Mouse (Mus musculus) ovary, postnatal 10 days (tissue): ENCODE data around the gene Svbp.

Experiments
- DNase-seq: peaks from one replicate; pipeline ENCODE4 v3.0.0; 2022; ENCODE audit warnings: low spot score

Gene Svbp

GRCm38 (mm10) chr4:119190618-119191017 is 4.5 kb upstream of the Svbp start:
- DNase-seq: no peak

GRCm38 (mm10) chr4:119191273-119191672 is 3.8 kb upstream of the Svbp start:
- DNase-seq: no peak

GRCm38 (mm10) chr4:119192757-119193156 is 2.3 kb upstream of the Svbp start:
- no peak for DNase-seq

GRCm38 (mm10) chr4:119195582-119196320 is 645 bp downstream of the Svbp start:
- DNase-seq: no peak

GRCm38 (mm10) chr4:119198105-119198504 is 3.0 kb downstream of the Svbp start:
- no peak for DNase-seq

GRCm38 (mm10) chr4:119204672-119205071 is 9.6 kb downstream of the Svbp start:
- peak; percentile 20 for DNase-seq

- no peak for DNase-seq
Measured at GRCm38 (mm10) chr4:119216667-119217066, 21.6 kb downstream of the Svbp start.

GRCm38 (mm10) chr4:119218169-119218568 is 23.1 kb downstream of the Svbp start, which contains the start of gene Tmem269:
Tmem269 (minus strand) TSS chr4:119218217.
- DNase-seq: no peak

- DNase-seq: no peak
Measured at GRCm38 (mm10) chr4:119223696-119224095, 28.6 kb downstream of the Svbp start.

GRCm38 (mm10) chr4:119224534-119224933 is 29.4 kb downstream of the Svbp start:
- no peak for DNase-seq

- DNase-seq: no peak
Measured at GRCm38 (mm10) chr4:119225719-119226118, 30.6 kb downstream of the Svbp start.

- DNase-seq: no peak
Measured at GRCm38 (mm10) chr4:119226751-119227150, 31.6 kb downstream of the Svbp start.

- peak; percentile 96 for DNase-seq
Measured at GRCm38 (mm10) chr4:119232410-119233255, 37.5 kb downstream of the Svbp start, which contains the start of the genes AU022252 and P3h1. AU022252 (minus strand) TSS chr4:119232712. P3h1 (plus strand) TSS chr4:119232915.

- DNase-seq: no peak
Measured at GRCm38 (mm10) chr4:119233256-119233901, 38.3 kb downstream of the Svbp start.

- no peak for DNase-seq
Measured at GRCm38 (mm10) chr4:119234348-119234747, 39.2 kb downstream of the Svbp start.

- DNase-seq: no peak
Measured at GRCm38 (mm10) chr4:119238661-119239060, 43.6 kb downstream of the Svbp start.

- DNase-seq: no peak
Measured at GRCm38 (mm10) chr4:119239181-119239682, 44.1 kb downstream of the Svbp start.

GRCm38 (mm10) chr4:119241664-119242063 is 46.6 kb downstream of the Svbp start:
- DNase-seq: no peak

- DNase-seq: no peak
Measured at GRCm38 (mm10) chr4:119242571-119242970, 47.5 kb downstream of the Svbp start.

- no peak for DNase-seq
Measured at GRCm38 (mm10) chr4:119244468-119245240, 49.5 kb downstream of the Svbp start.

- no peak for DNase-seq
Measured at GRCm38 (mm10) chr4:119245556-119245955, 50.5 kb downstream of the Svbp start.
